Mouse (Mus musculus) gastrocnemius, postnatal 25 days (tissue): ENCODE data around the gene Card9. TPM values are rescaled to one million over a fixed set of nuclear protein-coding genes. Genes with fewer than 3 reads are reported as not detected.
"Not testable (repeated sequence)": the region's sequence is repeated elsewhere in the genome, so short reads cannot be mapped to it uniquely, and the experiment has no call there.

Experiments
- DNase-seq: peaks from one replicate; pipeline ENCODE4 v3.0.0; 2022
- long read RNA-seq, 2 experiments: library from polyadenylated mRNA; stranded (forward); transcript quantifications; one replicate each; pipeline ENCODE4 v2.0.0; 2021
- total RNA-seq, 2 experiments: library from RNA; stranded (reverse); gene quantifications; 1 replicate in 1 of 2; 2 replicates in 1 of 2; pipeline ENCODE4 v1.2.3; 2021

Gene Card9
- under 1 TPM; 0.46 to 0.56 TPM for total RNA-seq
- long read RNA-seq, experiment 1, partial matches to known transcripts: 1 of 1 reads
- long read RNA-seq, experiment 1, other reads (novel, unspliced or antisense): 0 of 1 reads
- long read RNA-seq, experiment 2: 0 reads

DNA sequence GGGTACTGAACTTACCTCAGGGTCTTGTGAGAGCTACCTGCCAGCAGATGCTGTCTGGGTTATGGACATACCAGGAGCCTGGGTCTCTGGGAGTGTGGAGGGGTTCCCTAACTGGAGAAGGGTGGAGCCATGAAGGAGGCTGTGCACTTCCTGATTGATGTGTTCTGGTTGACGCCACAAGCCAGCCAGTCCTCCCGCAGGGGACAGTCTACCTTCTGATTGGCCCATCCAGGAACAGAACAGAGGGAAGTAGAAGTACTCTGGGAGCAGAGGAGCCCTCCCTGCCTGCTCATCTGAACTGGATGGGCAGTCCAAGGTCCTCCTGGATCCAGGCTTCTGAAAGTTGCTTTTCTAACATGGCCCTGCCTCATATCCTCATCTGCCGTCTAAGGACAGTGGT lies at the start of gene Card9:
TSS of gene Card9 (minus strand) at position 147 of the 400 bp plus-strand sequence.
- DNase-seq: no peak

DNA sequence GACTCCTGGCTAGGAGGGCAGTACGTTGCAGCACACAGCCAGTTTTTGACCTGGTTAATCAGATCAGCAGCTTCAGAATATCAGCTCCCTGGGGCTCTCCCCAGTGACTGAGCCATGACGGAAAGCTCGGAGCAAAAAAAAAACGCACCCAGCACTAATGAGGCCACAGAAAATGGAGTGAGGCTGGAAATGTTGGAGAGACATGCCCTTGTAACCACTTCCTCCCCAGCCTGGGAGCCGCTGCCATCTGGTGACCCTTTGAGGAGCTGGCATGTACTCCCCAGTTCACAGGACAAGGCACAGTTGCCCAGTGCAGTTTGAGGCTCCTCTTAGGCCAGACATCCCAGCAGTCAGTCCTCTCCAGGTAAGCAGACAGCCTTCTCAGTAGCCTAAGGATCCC lies 49.4 kb upstream of the Card9 start:
- DNase-seq: no peak

DNA sequence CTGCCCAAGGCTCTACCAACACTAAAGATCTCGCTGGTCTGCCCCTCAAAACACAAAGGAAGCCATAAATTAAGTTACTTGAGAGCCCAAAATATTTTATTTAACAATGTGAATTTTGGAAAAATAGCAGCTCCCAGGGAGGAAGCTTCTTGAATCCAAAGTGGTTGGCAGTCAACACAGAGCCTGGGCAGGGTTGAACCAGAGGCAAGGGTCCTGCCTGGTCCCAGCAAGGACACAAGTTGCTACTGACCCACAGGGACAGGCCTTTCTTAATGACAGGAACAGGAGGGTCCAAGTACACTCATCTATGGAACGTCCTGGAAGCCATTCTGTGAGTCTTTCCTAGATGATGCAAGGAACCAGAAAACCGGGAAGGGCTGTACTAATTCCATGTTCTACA lies 48.6 kb upstream of the Card9 start:
- DNase-seq: no peak

DNA sequence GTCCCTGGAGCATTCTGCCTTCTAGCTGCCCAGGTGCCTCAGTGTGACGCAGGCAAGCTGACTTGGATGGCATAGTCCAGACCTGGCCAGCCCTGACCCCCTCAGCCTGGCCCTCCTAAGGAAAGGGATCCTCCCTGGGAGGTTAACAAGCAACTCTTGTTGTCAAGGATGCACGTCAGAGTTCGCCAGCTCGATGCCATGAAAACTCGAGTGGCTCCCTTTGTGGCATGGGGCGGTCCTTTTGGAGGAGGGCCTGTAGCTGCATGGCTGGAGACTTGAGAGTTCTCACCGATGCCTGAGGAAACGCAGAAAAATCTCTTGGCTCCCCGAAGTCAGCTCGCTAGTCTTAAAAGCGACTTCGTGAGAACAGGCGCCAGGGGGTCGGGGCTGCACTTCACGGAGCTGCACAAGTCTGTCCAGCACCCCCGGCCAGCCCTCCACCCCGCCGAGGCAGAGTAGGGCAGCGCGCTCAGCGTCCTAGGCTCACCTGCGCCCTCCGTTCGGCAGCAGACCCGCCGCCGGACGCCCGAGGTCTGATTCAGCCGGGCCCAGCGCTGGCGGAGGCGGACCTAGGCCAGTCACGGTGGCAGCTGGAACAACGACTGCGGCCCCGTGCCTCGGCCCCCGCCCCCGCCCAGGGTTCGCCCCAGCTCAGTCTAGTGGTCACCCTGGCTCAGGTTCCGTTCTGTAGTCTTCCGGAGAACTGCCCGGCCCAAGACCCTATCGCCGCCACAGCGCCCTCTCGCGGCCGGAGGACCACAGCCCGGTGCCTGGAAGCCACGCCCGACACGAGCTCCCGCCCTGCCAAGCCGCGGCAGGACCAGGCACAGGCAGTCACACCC lies 48.0 kb upstream of the Card9 start, which contains the start of gene Inpp5e:
TSS of gene Inpp5e (minus strand) at position 689 of the 842 bp plus-strand sequence.
- DNase-seq: peak; percentile 94

DNA sequence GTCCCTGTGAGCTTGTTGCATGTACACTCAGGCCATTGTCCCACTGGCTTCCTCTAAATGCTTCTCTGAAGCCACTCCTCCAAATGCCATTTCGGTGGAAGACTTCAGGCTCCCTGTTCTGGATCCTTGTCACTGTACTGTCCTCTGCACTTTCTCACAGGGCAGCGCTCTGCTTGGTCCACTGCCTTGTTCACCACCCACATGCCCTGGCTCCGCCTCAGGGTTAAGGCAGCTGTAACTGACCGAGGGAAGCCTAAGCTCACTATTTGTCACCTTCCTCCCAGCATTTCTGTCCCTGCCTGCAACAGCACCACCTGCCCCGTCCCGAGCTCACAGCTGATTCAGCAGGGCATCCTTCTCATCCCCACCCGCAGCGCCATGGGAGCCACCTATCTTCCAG lies 42.6 kb upstream of the Card9 start:
- DNase-seq: no peak

DNA sequence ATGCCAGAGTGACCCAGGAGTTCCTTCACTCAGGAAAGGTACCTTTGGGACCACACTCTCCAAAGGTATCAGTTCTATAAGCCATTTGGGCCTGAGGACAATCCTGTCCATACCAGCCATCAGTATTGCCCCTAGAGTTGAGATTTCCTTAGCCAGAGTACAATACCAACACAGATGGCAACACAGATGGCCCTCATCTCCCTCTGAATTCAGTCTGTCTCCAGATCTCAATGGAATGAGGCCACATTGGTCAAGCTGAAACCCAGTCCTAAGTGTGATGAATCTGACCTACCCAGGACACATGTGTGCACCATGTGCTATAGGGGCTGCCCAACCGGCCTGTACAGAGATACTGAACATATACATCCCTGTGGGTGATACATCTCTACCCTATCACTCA lies 41.5 kb upstream of the Card9 start:
- no peak for DNase-seq

DNA sequence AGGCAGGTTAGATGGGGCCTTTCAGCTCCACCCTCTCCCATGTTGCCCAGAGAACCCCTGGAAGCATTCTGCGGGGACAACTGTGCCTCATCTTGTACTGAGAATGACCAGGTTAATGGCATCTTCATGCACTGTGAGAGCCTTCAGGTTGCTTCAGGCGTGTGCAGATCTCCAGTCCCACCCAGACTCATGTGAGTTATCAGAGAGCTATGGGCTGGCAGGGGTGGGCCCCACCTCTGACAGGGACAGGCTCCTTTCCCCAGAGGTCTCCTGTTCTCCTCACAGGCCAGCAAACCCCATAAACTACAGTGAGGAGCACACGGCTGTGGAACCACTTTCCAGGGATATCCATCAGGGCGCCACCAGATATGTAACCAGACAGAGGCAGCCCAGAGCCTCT lies 40.3 kb upstream of the Card9 start:
- DNase-seq: no peak

DNA sequence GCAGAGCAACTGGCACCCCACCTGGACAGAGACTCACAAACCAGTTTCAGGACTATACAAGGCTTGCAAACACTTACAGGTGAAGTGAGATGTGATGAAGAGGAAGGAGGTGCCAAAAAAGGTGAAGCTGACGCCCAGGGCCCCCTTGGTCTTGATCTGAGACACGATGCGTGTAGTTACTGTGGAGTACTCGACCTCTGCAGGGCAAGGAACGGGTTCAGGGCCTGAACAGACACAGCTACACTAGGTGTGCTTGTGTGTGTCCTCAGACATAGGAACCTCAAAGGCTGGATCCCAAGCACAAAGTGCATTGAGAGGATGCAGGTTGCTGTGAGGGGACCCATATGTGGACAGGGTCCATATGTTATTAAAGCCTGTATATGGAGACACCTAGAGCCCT lies 39.6 kb upstream of the Card9 start:
- DNase-seq: no peak

DNA sequence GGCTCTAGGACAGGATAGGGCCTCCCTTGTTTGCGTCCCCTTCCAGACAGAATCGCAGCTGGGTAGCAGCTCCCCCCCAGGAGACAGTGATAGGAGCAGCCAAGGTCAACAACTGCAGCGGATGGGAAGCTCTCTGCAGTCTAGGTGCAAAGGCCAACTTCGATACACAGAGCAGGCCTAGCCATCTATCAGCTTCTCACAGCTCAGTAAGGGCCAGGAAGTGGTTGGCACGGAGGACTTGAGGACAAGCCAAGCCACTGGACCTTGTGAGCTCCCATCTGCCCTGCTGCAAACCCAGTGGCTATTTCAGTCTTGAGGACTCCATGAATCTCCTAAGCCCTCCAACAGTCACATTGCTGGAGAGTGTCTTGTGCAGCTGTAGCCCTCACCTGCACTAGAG lies 38.9 kb upstream of the Card9 start:
- peak; percentile 50 for DNase-seq

DNA sequence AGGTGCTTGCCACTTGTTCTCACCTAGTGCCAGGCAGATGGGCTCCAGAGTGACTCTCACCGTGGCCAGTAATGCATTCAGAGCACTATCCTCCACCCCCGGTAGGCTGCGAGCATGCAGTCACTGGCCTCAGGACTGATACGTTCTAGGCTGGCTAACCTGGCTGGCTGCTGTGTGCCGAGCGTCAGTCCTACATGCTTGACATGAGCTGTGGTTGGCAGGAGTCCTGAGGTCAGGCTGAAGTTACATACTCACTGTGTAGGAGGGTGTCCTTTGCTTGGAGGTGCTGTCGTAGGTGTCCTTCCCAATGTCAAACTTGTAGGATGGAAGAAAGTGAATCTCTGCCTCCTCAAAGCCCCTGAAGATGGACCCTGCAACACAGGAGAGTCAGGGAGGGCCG lies 38.3 kb upstream of the Card9 start:
- DNase-seq: no peak

DNA sequence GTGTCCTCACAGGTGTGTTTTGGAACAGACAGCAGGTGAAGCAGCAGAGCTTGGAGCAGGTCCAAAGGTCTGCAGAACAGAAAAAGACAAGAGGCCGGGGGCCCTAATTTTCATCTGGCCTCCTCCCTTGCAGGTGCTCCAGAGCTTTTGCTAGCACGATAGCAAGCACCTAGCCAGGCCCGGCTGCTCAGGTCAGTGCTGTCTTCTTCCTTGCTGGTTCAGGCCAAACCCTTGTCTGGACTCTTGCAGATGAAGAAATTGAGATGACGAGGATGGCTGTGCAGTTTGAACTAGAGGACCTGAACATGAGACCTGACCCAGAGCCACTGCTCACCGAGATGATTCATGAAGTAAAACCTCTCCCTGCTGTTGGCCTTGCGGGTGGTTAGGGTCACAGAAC lies 30.9 kb upstream of the Card9 start:
- no peak for DNase-seq

DNA sequence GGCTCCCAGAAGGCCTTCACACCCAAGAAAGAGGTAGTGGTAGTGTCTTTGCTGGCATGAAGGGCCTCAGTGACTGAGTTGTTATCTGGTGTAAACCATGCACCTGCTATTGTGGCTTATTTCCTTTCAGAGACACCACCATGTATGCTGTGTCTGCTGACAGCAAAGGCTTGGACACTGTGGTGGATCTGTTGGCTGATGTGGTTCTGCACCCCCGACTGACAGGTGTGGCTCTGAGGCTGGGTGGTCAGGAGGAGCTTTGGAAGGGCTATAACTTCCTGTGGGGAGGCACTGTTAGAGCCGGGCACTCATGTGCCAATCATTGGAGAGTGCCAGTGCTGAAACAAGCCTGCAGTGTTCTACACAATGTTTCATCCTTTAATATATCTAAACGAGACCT lies 30.2 kb upstream of the Card9 start:
- no peak for DNase-seq

DNA sequence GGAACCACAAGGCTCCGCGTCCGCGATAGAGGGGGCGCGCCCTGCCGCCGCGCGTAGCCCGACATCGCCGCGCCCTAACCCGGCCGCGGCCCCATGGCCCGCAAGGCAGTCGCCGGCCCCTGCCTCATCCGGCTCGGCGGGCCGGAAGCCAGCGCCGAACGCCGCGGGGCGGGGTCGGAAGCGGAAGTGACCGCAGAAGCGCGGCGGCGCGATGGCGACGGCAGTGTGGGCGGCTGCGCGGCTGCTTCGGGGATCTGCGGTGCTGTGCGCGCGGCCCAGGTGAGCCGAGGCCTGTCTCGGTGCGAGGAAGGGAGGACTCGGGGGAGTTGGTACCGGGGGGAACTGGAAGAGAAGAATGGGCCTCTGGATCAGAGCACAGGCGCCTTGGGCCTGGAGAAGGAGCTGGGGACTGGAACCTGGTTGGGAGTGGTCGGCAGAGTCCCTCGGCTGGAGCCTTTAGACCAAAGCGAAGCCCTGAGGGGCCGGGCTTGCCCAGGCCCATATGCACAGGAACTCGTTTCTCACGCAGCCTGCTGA lies 28.5 kb upstream of the Card9 start, which contains the start of the genes Entr1 and Pmpca:
TSS of gene Entr1 (minus strand) at position 163 of the 537 bp plus-strand sequence.
TSS of gene Pmpca (plus strand) at position 186 of the 537 bp plus-strand sequence.
- DNase-seq: peak; percentile 85

DNA sequence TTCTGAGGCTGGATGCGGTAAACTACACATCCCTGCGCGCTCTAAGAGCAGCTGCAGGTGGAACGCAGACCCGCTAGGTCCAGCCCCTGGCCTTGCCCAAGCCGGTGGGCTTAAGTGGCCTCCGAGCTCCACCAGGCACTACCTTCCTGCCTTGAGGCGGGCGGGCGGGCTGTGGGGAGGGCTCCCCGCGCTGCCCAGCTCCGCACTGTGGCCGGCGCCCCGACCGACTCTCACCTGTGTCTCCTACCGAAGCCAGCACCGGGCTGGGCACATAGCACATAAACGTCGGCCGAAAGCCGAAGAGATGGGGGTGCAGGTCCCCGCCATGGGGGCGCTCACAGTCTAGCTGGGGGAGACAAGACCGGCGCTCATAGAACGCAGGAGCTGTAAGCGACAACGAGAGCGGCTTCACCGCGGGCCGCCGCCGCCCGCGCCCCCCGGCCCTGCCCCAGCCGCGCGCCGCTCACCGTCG lies 28.0 kb upstream of the Card9 start:
- no peak for DNase-seq

DNA sequence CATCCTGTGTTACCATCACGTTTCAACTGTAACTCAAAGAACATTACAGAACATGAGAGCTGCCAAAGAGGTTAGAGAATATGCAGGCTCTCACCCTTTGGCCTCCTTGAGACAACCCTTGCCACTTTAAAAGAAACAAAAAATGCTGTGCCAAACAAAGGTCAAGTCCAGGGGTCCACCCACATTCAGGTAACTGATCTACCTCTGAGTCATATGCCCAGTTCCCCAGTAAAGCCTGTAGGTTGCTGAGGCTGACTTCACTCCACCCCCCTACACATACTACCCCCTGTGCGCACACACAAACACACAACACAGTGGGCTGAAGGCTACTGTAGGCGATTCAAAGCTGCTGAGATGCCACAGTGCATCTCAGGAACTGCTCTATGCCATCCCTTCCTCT lies 27.0 kb upstream of the Card9 start:
- DNase-seq: no peak

DNA sequence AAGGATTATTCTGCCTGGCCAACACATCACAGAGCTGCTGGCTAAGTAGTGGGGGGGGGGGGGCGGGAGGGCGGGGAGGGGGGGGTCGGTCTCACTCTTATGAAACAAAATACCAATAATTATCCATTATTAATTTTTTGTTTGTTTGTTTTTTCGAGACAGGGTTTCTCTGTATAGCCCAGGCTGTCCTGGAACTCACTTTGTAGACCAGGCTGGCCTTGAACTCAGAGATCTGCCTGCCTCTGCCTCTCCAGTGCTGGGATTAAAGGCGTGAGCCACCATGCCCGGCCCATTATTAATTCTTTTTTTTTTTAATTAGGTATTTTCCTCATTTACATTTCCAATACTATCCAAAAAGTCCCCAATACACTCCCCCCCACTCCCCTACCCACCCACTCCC lies 20.2 kb upstream of the Card9 start:
- not testable (repeated sequence) for DNase-seq

DNA sequence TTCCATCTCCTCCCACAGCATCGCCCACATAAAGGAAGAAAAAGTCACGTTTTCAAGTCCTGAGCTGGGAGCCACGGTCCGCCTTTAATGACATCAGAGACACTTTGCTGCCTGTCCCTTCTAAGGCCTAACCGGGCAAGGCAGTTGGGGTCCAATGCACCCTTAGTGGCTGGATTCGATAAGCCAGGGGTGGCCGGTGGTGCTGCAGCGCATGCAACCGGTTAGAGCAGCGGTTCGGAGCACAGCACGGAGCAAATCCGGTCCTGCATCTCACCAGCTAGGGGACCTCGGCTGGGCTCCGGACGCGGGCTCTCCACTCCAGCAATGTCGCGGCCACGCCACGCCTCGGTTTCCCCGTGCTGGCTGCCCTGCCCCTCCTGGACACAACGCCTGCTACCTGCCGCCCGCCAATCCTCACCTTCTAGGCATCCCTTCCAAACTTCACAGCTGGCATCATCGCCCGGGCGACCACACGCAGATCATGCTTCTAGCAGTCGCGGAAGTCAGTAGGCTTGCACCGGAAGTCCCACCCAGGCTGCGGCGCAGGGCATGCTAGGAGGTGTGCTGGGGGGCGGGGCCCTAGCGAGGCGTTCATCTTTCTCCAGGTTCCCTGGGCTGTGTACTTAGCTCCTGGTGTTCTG lies 19.5 kb upstream of the Card9 start, which contains the start of gene Snapc4:
TSS of gene Snapc4 (minus strand) at position 523 of the 641 bp plus-strand sequence.
- DNase-seq: peak; percentile 73

DNA sequence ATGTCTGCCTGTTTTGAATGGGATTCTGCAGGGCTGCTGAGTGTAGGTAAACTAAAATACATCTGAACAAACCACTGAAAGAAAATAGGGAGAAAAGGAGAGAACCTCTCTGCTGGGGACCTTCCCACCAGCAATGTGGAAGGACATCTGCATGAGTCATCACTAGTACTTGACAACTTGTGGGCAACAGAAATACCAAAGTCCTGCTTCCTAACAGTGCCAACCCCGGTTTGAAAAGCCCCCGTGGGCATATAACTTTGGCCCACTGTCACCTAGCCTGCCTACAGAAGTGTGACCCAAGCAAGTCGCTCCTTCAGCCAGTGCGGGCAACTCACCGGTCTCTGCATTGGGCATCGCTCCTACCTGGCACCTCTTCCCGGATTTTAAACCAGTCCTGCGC lies 11.7 kb upstream of the Card9 start:
- no peak for DNase-seq

DNA sequence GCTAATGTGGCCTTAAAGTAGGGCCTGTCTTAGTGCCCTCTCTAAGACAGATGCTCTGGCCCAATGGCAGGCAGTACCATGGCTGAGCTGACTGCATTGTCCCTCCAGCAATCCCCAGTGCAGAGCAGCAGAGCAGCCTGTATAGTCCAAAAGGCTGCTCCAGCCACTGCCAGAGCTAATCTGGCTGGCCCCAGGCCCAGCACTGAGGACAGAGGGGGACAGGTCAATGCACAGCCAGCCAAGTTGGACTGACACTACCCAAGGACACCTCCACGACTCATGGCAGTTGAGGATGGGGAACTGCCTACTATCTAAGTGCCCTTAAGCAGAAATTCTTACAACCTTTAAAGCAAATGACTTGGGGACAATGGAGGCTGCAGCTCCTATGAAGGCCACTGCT lies 7.9 kb upstream of the Card9 start:
- no peak for DNase-seq

DNA sequence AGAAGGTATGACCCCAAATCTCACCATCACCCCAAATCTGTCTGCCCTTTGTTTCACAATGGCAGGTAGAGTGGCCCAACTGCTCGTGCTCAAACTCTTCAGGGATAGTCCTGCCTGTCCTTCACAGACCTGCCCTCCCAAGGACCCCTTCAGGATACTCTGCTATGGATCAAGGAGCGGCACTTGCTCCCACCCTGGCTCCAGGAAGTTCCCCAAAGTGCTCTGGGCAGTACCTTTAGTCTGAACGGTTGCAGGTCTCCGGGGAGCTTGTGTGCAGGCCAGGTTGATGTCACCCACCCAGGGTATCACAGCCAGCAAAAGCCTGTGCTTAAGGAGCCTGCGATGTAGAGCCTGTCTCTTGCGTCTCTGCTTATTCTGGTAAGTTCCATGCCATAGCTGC lies 7.2 kb upstream of the Card9 start:
- no peak for DNase-seq

DNA sequence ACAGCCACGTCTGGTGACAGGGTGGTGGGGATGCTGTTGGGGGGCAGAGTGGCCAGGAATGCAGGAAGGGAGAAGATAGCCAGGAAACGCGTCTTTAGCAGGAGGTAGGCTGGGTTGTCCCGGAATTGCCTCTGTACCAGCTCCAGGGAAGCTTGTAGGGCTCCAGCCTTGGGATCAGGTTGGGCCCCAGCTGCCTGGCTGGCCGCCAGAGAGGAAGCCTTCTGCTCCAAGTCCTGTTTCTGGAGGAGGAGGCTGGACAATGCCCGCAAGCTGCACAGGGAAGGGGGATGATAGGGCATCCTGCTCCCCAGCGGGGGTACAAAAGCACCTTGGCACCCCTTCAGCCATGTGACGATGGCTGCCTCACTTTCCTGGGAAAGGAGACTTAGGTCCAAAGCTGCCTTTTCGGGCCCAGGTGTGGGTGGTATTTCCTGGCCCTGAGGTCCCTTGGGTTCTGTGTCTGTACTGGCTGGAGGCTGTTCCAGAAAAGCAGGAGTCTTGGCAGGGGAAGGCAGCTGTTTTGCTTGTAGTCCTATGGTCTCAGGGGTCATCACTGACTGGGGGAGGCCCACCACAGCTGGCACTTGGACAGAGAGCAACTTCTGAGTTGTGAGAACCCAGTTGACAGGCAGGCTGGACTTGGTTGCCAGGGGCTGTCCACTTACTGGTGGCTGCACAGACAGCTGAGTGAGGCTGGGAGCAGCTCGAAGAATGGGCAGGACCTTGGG lies 4.2 kb upstream of the Card9 start:
- DNase-seq: peak; percentile 81

DNA sequence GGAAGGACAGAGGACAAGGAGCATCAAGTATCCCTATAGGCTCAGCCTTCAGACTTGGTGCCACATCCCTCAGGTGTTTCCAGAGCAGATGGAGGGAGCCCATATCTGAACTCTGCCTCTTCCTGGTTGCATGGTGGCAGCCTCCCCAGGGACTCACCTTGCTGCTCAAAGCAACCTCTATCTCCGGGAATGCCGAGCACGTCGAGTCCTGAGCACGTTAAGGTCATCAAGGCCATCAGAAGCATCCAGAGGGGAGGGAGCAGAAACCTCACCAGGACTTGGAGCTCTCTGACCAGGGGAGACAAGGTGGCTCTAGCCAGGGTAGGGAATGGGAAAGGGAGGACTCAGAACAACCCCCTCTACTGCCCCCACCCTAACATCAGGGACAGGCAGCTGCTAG lies 2.8 kb upstream of the Card9 start:
- no peak for DNase-seq
